Mouse (Mus musculus) thymus, adult 2 months (tissue): ENCODE data around the gene Hpca. TPM values are rescaled to one million over a fixed set of nuclear protein-coding genes. Genes with fewer than 3 reads are reported as not detected.

ENCODE experiments used
- DNase-seq: peaks from one replicate; pipeline ENCODE4 v3.0.0; 2021
- H3K27ac ChIP-seq: fragments of 200-500 bp; 2 replicates; pipeline ENCODE4 v1.5.1; 2012; ENCODE audit warnings: low read length, control low read depth; ENCODE audit not compliant: control insufficient read depth, insufficient read depth
- H3K27me3 ChIP-seq: fragments of 200-500 bp; 2 replicates; pipeline ENCODE4 v1.6.1; 2012; ENCODE audit warnings: mild to moderate bottlenecking, low read length, moderate library complexity, mixed read lengths; ENCODE audit not compliant: control insufficient read depth, insufficient read depth
- H3K36me3 ChIP-seq: fragments of 200-500 bp; 2 replicates; pipeline ENCODE4 v1.6.1; 2012; ENCODE audit warnings: mild to moderate bottlenecking, low read length, moderate library complexity; ENCODE audit not compliant: control insufficient read depth, insufficient read depth
- H3K4me1 ChIP-seq: fragments of 200-500 bp; replicated peaks from 2 replicates; pipeline ENCODE4 v1.6.1; 2012; ENCODE audit warnings: low read length; ENCODE audit not compliant: control insufficient read depth, insufficient read depth
- H3K4me3 ChIP-seq: fragments of 200-500 bp; 2 replicates; pipeline ENCODE4 v1.5.1; 2012; ENCODE audit warnings: mild to moderate bottlenecking, low read length, control low read depth, moderate library complexity; ENCODE audit not compliant: control insufficient read depth, insufficient read depth
- CTCF ChIP-seq: fragments of 200-500 bp; IDR thresholded peaks from 2 replicates; pipeline ENCODE4 v1.5.1; 2012; ENCODE audit warnings: mild to moderate bottlenecking, control low read depth, low read length, moderate library complexity, borderline replicate concordance; ENCODE audit not compliant: control insufficient read depth, poor library complexity, insufficient read depth; ENCODE audit errors: extremely low read depth
- POLR2A ChIP-seq: fragments of 200-500 bp; IDR thresholded peaks from 2 replicates; pipeline ENCODE4 v1.6.1; 2012; ENCODE audit warnings: mild to moderate bottlenecking, low read length, control low read depth, moderate library complexity; ENCODE audit not compliant: control insufficient read depth, poor library complexity, insufficient read depth; ENCODE audit errors: extremely low read depth
- WGBS: fragments of 180-500 bp; shearing (Covaris S2); methylation state at CpG from one replicate; pipeline ENCODE4 v1.1.7; 2018; 5-methylcytosine and 5-hydroxymethylcytosine counted together
- polyA plus RNA-seq: library from polyadenylated mRNA; depleted of rRNA; stranded (reverse); fragments of >200 nt; gene quantifications from 2 replicates; pipeline ENCODE4 v1.2.3, GENCODE M21; 2012

Gene Hpca
- polyA plus RNA-seq, 1 experiment: 1.0 TPM

DNA sequence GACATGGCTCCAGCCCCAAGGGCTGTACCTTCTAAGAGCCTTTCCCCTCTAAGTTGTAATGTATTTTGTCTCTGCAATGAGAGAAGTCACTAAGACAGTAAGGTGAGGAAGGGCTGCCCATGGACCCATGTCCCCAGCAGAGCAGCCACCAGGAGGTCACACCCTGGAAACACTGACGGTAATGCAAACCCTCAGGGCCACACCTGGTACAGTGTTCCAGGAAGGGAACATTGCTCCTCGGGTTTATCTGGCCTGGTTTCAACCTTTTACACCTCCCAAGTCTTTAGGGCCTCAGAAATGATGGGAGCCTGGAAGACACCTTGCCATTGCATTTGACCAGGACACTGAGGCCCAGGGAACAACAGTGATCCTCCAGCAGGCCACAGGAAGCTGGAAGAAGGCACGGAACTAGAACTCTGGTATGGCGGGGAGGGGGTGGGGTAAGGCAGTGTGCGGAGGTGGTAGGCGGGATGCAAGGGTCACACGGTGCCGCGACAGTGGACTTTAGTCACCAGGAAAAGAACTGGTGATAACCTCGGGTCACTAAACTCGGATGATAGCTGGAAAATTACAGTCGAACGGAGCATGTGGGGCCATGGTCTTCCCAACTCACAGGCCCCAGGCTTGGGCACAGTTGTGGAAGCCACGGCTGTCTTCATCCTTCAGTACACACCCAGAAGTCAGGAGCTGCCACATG lies 19.6 kb downstream of the Hpca start:
- no peak for TF ChIP-seq POLR2A
- TF ChIP-seq CTCF: no peak
- H3K27ac ChIP-seq: no peak overlapping the region

GRCm38 (mm10) chr4:129097006-129097405 lies 24.8 kb downstream of the Hpca start:
- DNase-seq: no peak
- Histone ChIP-seq H3K4me3 (no peak overlapping the region), H3K36me3 (no peaks in the 10 kb centered on the region), H3K4me1 (no peaks in the 10 kb centered on the region), H3K27ac (no peak overlapping the region), H3K27me3 (no peaks in the 10 kb centered on the region; the same call in 1 of the 2 replicates)
- TF ChIP-seq POLR2A (no peak), CTCF (no peak)
- 86% methylated on average over 7 of the region's 7 CpGs for WGBS

More for the DNA sequence above, 19.6 kb downstream of the Hpca start:
- WGBS: 83% methylated on average over 14 of the region's 14 CpGs
- Histone ChIP-seq H3K36me3 (no peaks in the 10 kb centered on the region), H3K4me1 (no peaks in the 10 kb centered on the region), H3K4me3 (no peak overlapping the region), H3K27me3 (peaks cover 3% of the 10 kb centered on the region; the same call in 1 of the 2 replicates)
- no peak for DNase-seq

DNA sequence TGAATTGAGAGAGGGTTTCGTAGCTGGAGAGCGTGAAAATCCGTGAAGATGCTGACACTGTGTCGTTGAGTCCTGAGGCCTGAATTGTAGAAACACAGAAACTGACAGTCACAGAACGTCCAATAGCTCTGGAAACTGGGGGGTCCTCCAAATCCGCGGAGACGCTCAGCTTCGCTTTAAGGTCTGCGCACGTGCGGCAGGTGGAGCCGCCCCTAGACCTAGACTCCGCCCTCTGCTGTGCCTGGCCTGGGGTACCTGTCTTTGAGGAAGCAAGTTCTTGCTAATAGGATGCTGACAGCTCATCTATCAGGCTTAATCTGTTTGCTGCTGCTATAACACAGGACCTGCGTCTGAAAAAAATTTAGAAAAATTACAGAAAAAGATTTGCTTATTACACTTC lies 26.6 kb downstream of the Hpca start:
- Histone ChIP-seq H3K36me3 (no peaks in the 10 kb centered on the region), H3K27me3 (no peaks in the 10 kb centered on the region; the same call in 1 of the 2 replicates), H3K4me1 (no peaks in the 10 kb centered on the region), H3K4me3 (no peak overlapping the region), H3K27ac (no peak overlapping the region)
- 34% methylated on average over 15 of the region's 15 CpGs for WGBS
- no peak for TF ChIP-seq POLR2A
- TF ChIP-seq CTCF: no peak
- no peak for DNase-seq

GRCm38 (mm10) chr4:129087850-129088249 lies 34.0 kb downstream of the Hpca start:
- 84% methylated on average over 5 of the region's 5 CpGs for WGBS
- Histone ChIP-seq H3K36me3 (no peaks in the 10 kb centered on the region), H3K4me1 (no peaks in the 10 kb centered on the region), H3K27ac (no peak overlapping the region), H3K27me3 (no peaks in the 10 kb centered on the region), H3K4me3 (no peak overlapping the region)
- DNase-seq: no peak
- TF ChIP-seq CTCF: no peak
- TF ChIP-seq POLR2A: no peak

DNA sequence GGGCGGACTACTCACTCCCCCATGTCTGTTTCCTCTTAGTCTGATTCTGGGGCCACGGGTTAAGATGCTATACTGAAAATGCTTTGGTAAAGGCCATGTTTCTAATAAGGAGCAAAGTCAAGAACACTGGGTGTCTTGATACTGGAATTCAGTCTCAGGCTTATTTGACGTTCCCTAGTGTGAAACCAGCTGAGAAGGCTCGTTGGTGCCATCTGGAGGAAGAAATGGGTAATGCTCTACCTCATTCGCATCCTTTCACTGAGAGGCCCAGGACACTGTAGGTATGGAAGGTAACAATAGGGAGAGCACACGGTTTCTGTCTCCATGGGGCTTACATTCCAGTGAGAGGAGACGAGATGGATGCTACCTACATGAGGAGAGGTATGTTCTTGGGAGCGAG lies 35.8 kb downstream of the Hpca start:
- DNase-seq: peak; percentile 66
- Histone ChIP-seq H3K27me3 (no peaks in the 10 kb centered on the region), H3K36me3 (no peaks in the 10 kb centered on the region), H3K27ac (no peak overlapping the region), H3K4me3 (no peak overlapping the region), H3K4me1 (no peaks in the 10 kb centered on the region)
- 36% methylated on average over 8 of the region's 8 CpGs for WGBS
- TF ChIP-seq CTCF: no peak
- no peak for TF ChIP-seq POLR2A

DNA sequence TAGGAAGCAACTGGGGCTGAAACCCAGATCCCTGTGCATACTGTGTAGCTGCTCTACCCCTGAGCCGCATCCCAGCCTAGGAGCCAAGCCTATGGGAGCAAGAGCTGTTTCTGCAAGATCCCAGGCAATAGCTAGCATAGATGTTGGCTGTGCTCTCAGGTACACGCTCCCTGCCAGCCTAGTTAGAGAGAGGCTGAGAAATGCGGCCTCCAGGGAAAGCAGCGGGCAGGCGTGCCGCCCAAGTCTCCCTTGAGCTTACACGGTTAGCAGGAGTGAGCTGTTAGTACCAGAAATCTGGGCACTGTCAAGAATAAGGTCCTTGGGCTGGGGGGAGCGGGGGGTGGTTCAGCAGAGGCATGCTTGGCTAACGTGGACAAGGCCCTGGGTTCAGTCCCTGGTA lies 36.9 kb downstream of the Hpca start:
- Histone ChIP-seq H3K4me3 (no peak overlapping the region), H3K27me3 (no peaks in the 10 kb centered on the region), H3K4me1 (no peaks in the 10 kb centered on the region), H3K27ac (no peak overlapping the region), H3K36me3 (no peaks in the 10 kb centered on the region)
- TF ChIP-seq CTCF: no peak
- TF ChIP-seq POLR2A: no peak
- DNase-seq: no peak
- 97% methylated on average over 9 of the region's 9 CpGs for WGBS
